Mouse (Mus musculus) liver, postnatal 0 days (tissue): Measurements from ENCODE around the gene Zfr.

Experiments
- CTCF ChIP-seq: sonication (generic); IDR thresholded peaks from 2 replicates; pipeline ENCODE4 v1.5.1; 2016; ENCODE audit warnings: antibody characterized with exemption, low read depth
- EP300 ChIP-seq: IDR thresholded peaks from 2 replicates; pipeline ENCODE4 v1.6.1; 2016; ENCODE audit warnings: antibody characterized with exemption, low read depth, mild to moderate bottlenecking

- TF ChIP-seq CTCF (no peak), EP300 (no peak)
Measured at GRCm38 (mm10) chr15:12230243-12230935, 112.8 kb downstream of the Zfr start.
